Mouse (Mus musculus) erythroblast, embryonic 14.5 days (primary cell): ENCODE measurements around the gene Polr2l.

Experiments
- GATA1 ChIP-seq: IDR thresholded peaks from 2 replicates; pipeline ENCODE4 v1.6.1; 2012; ENCODE audit warnings: low read length, inconsistent platforms, mixed read lengths
- TAL1 ChIP-seq: IDR thresholded peaks from 3 replicates; pipeline ENCODE4 v1.6.1; 2012; ENCODE audit warnings: low read length, inconsistent platforms, mixed read lengths

DNA sequence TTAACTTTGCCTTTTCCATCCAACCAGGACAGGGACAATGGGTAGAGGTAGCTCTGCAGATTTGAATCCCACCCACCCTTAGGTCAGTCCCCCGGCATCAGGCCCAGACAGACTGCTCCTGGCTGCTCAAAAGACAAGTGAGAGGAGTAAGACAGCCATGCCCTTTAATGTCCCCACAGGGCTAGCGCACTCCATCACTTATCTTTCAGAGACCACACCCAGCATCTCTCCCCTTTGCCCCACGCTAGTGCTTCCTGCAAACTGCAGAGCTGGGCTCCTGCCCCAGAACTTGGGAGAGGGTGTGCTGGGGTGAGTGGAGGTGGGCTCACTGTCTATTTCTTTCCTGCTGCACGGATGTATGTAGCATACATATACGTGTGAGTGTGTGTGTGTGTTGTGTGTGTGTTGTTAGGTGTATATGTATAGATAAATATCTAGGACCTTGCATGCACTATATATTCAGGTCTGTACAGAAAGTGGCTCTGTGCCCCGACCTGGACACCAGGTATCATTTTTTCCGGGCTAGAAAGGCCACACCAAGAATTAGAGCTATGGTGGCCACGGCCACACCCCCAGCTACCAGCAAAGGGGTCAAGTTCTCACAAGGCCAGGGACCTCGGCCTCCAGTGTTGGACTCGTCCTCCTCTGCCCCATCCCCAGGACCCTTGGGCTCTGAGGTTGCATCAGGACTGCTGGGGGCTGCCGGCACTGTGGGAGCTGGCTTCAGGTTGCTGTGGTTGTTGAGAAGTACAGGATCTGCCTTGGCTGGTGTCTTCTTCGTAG lies 47.8 kb downstream of the Polr2l start:
- no peak for TF ChIP-seq TAL1
- TF ChIP-seq GATA1: no peak
